Mouse (Mus musculus): ENCODE measurements around the gene Tecta. TPM values are rescaled to one million over a fixed set of nuclear protein-coding genes. Genes with fewer than 3 reads are reported as not detected.
A peak's percentile ranks its signal among the peaks of the same experiment; 100 is the strongest.

Gene Tecta
- polyA plus RNA-seq, 1 experiment from 2014 or later, result 0.09 TPM

- no peak for TF ChIP-seq EP300 (IDR thresholded peaks at IDR 0.05; ENCODE audit: low read depth)
- no peak for TF ChIP-seq CTCF (IDR thresholded peaks at IDR 0.05; ENCODE audit: low read depth)
- no peak overlapping the region for H3K4me2 ChIP-seq (ENCODE audit: low read depth, low read length)
- H3K36me3 ChIP-seq (replicated peaks; ENCODE audit: insufficient read depth, low read length), result no peaks in the 10 kb centered on the region
- no peak overlapping the region for H3K9ac ChIP-seq (replicated peaks)
- no peak overlapping the region for H3K27ac ChIP-seq (ENCODE audit: low read depth)
- H3K27me3 ChIP-seq (ENCODE audit: insufficient read depth, low read length), result no peaks in the 10 kb centered on the region
- no peaks in the 10 kb centered on the region for H3K4me1 ChIP-seq (ENCODE audit: insufficient read depth)
- no peak overlapping the region for H3K4me3 ChIP-seq (ENCODE audit: low read depth, low read length)
- DNase-seq (no peak), ATAC-seq (no peak)
- H3K9me3 ChIP-seq (ENCODE audit: low read length), result no peaks in the 10 kb centered on the region
- WGBS (ENCODE audit: insufficient replicate concordance), result 77% methylated on average over 5 of the region's 5 CpGs
Measured at GRCm38 (mm10) chr9:42382063-42382462, 17.7 kb downstream of the Tecta start.

GRCm38 (mm10) chr9:42378071-42378470 is 21.7 kb downstream of the Tecta start:
- H3K9me3 ChIP-seq (ENCODE audit: low read length), result no peaks in the 10 kb centered on the region
- H3K4me3 ChIP-seq (ENCODE audit: low read depth, low read length), result no peak overlapping the region
- no peak overlapping the region for H3K4me2 ChIP-seq (ENCODE audit: low read depth, low read length)
- H3K36me3 ChIP-seq (replicated peaks; ENCODE audit: insufficient read depth, low read length), result no peaks in the 10 kb centered on the region
- H3K27ac ChIP-seq (ENCODE audit: low read depth), result no peak overlapping the region
- H3K9ac ChIP-seq (replicated peaks), result no peak overlapping the region
- TF ChIP-seq EP300 (IDR thresholded peaks at IDR 0.05; ENCODE audit: low read depth), result no peak
- no peak for TF ChIP-seq CTCF (IDR thresholded peaks at IDR 0.05; ENCODE audit: low read depth)
- DNase-seq, result no peak
- WGBS (ENCODE audit: insufficient replicate concordance), result 73% methylated on average over 4 of the region's 4 CpGs
- no peaks in the 10 kb centered on the region for H3K27me3 ChIP-seq (ENCODE audit: insufficient read depth, low read length)
- no peaks in the 10 kb centered on the region for H3K4me1 ChIP-seq (ENCODE audit: insufficient read depth)
- ATAC-seq, result no peak

GRCm38 (mm10) chr9:42377656-42378055 is 22.1 kb downstream of the Tecta start:
- H3K9me3 ChIP-seq (ENCODE audit: low read length), result no peaks in the 10 kb centered on the region
- H3K4me1 ChIP-seq (ENCODE audit: insufficient read depth), result no peaks in the 10 kb centered on the region
- no peak for DNase-seq
- no peaks in the 10 kb centered on the region for H3K27me3 ChIP-seq (ENCODE audit: insufficient read depth, low read length)
- no peak overlapping the region for H3K4me2 ChIP-seq (ENCODE audit: low read depth, low read length)
- no peak overlapping the region for H3K27ac ChIP-seq (ENCODE audit: low read depth)
- H3K36me3 ChIP-seq (replicated peaks; ENCODE audit: insufficient read depth, low read length), result no peaks in the 10 kb centered on the region
- 87% methylated on average over 15 of the region's 15 CpGs for WGBS (ENCODE audit: insufficient replicate concordance)
- no peak for ATAC-seq
- no peak overlapping the region for H3K9ac ChIP-seq (replicated peaks)
- H3K4me3 ChIP-seq (ENCODE audit: low read depth, low read length), result no peak overlapping the region
- TF ChIP-seq CTCF (IDR thresholded peaks at IDR 0.05; ENCODE audit: low read depth), result no peak
- TF ChIP-seq EP300 (IDR thresholded peaks at IDR 0.05; ENCODE audit: low read depth), result no peak

GRCm38 (mm10) chr9:42371670-42372368 is 27.9 kb downstream of the Tecta start:
- Histone ChIP-seq H3K4me1 (ENCODE audit: insufficient read depth) (no peaks in the 10 kb centered on the region), H3K27me3 (ENCODE audit: insufficient read depth, low read length) (no peaks in the 10 kb centered on the region), H3K36me3 (replicated peaks; ENCODE audit: insufficient read depth, low read length) (no peaks in the 10 kb centered on the region), H3K9ac (replicated peaks) (no peak overlapping the region), H3K27ac (ENCODE audit: low read depth) (no peak overlapping the region), H3K9me3 (ENCODE audit: low read length) (no peaks in the 10 kb centered on the region), H3K4me3 (ENCODE audit: low read depth, low read length) (no peak overlapping the region), H3K4me2 (ENCODE audit: low read depth, low read length) (no peak overlapping the region)
- DNase-seq, result no peak
- peak; percentile 95 for ATAC-seq
- 55% methylated on average over 6 of the region's 6 CpGs for WGBS (ENCODE audit: insufficient replicate concordance)
- TF ChIP-seq EP300 (IDR thresholded peaks at IDR 0.05; ENCODE audit: low read depth), result peak; percentile 74
- TF ChIP-seq CTCF (IDR thresholded peaks at IDR 0.05; ENCODE audit: low read depth), result no peak

- Histone ChIP-seq H3K27ac (ENCODE audit: low read depth) (no peak overlapping the region), H3K4me3 (ENCODE audit: low read depth, low read length) (no peak overlapping the region), H3K9me3 (ENCODE audit: low read length) (no peaks in the 10 kb centered on the region), H3K27me3 (ENCODE audit: insufficient read depth, low read length) (no peaks in the 10 kb centered on the region), H3K4me1 (ENCODE audit: insufficient read depth) (no peaks in the 10 kb centered on the region), H3K4me2 (ENCODE audit: low read depth, low read length) (no peak overlapping the region), H3K9ac (replicated peaks) (no peak overlapping the region), H3K36me3 (replicated peaks; ENCODE audit: insufficient read depth, low read length) (no peaks in the 10 kb centered on the region)
- ATAC-seq (no peak), DNase-seq (no peak)
- WGBS (ENCODE audit: insufficient replicate concordance), result 80% methylated on average over 4 of the region's 4 CpGs
- TF ChIP-seq EP300 (IDR thresholded peaks at IDR 0.05; ENCODE audit: low read depth) (no peak), CTCF (IDR thresholded peaks at IDR 0.05; ENCODE audit: low read depth) (no peak)
Measured at GRCm38 (mm10) chr9:42357585-42357984, 42.1 kb downstream of the Tecta start.

- no peak overlapping the region for H3K4me2 ChIP-seq (ENCODE audit: low read depth, low read length)
- TF ChIP-seq EP300 (IDR thresholded peaks at IDR 0.05; ENCODE audit: low read depth) (no peak), CTCF (IDR thresholded peaks at IDR 0.05; ENCODE audit: low read depth) (no peak)
- H3K4me1 ChIP-seq (ENCODE audit: insufficient read depth), result no peaks in the 10 kb centered on the region
- no peak overlapping the region for H3K27ac ChIP-seq (ENCODE audit: low read depth)
- H3K27me3 ChIP-seq (ENCODE audit: insufficient read depth, low read length), result no peaks in the 10 kb centered on the region
- H3K4me3 ChIP-seq (ENCODE audit: low read depth, low read length), result no peak overlapping the region
- DNase-seq, result no peak
- 65% methylated on average over 1 of the region's 1 CpGs for WGBS (ENCODE audit: insufficient replicate concordance)
- no peaks in the 10 kb centered on the region for H3K36me3 ChIP-seq (replicated peaks; ENCODE audit: insufficient read depth, low read length)
- no peaks in the 10 kb centered on the region for H3K9me3 ChIP-seq (ENCODE audit: low read length)
- no peak for ATAC-seq
- no peak overlapping the region for H3K9ac ChIP-seq (replicated peaks)
Measured at GRCm38 (mm10) chr9:42354871-42355270, 44.9 kb downstream of the Tecta start.
